Mouse (Mus musculus) brain, embryonic 14.5 days (tissue): ENCODE data around the gene Snapc4.

Source experiments
- CTCF ChIP-seq: fragments of 200-500 bp; IDR thresholded peaks from 2 replicates; pipeline ENCODE4 v1.5.1; 2012; ENCODE audit warnings: inconsistent platforms, mild to moderate bottlenecking, moderate library complexity, borderline replicate concordance; ENCODE audit not compliant: insufficient read depth, insufficient read length; ENCODE audit errors: extremely low read depth
- POLR2A ChIP-seq: fragments of 200-500 bp; IDR thresholded peaks from 2 replicates; pipeline ENCODE4 v1.6.1; 2012; ENCODE audit warnings: mild to moderate bottlenecking, inconsistent platforms, borderline replicate concordance; ENCODE audit not compliant: poor library complexity, insufficient read depth, insufficient read length, severe bottlenecking; ENCODE audit errors: extremely low read depth

- no peak for TF ChIP-seq CTCF
- TF ChIP-seq POLR2A: no peak
These were observed 63.7 kb downstream of the Snapc4 start for GRCm38 (mm10) chr2:26316576-26317246.
